Mouse (Mus musculus) forebrain, embryonic 11.5 days (tissue): ENCODE measurements at regions not wholly inside any gene's neighbourhood (a gene's known extent, or its start where the extent isn't known, plus 50 kb on each side); places are given as distances from the start of the nearest gene placed in this dataset.
A peak's percentile ranks its signal among the peaks of the same experiment; 100 is the strongest.

Experiments
- ATAC-seq: fragments of 200-750 bp; cut with Nextera tagmentation; replicated peaks from 2 replicates; pipeline ENCODE4 v1.8.0; 2017; ENCODE audit warnings: moderate TSS enrichment; ENCODE audit not compliant: low FRiP score
- DNase-seq: peaks from one replicate; pipeline ENCODE4 v3.0.0-alpha.2; 2017; ENCODE audit warnings: low spot score
- H3K27ac ChIP-seq: fragments of 300-500 bp; sonication (generic); 2 replicates; pipeline ENCODE4 v1.5.1; 2014; ENCODE audit warnings: low read depth, low read length
- H3K27me3 ChIP-seq: fragments of 300-500 bp; sonication (generic); 2 replicates; pipeline ENCODE4 v1.6.1; 2014; ENCODE audit warnings: mild to moderate bottlenecking, low read length, mixed read lengths; ENCODE audit not compliant: control insufficient read depth, insufficient read depth
- H3K36me3 ChIP-seq: fragments of 300-500 bp; sonication (generic); 2 replicates; pipeline ENCODE4 v1.6.1; 2014; ENCODE audit warnings: mild to moderate bottlenecking, low read length, moderate library complexity, mixed read lengths; ENCODE audit not compliant: control insufficient read depth, insufficient read depth
- H3K4me1 ChIP-seq: fragments of 300-500 bp; sonication (generic); replicated peaks from 2 replicates; pipeline ENCODE4 v1.6.1; 2014; ENCODE audit warnings: low read length, mixed read lengths; ENCODE audit not compliant: control insufficient read depth, insufficient read depth
- H3K4me2 ChIP-seq: fragments of 300-500 bp; sonication (generic); 2 replicates; pipeline ENCODE4 v1.6.1; 2014; ENCODE audit warnings: low read depth, mild to moderate bottlenecking, low read length, moderate library complexity, mixed read lengths; ENCODE audit not compliant: severe bottlenecking
- H3K4me3 ChIP-seq: fragments of 300-500 bp; sonication (generic); 2 replicates; pipeline ENCODE4 v1.5.1; 2014; ENCODE audit warnings: low read depth, low read length
- H3K9ac ChIP-seq: fragments of 300-500 bp; sonication (generic); 2 replicates; pipeline ENCODE4 v1.6.1; 2014; ENCODE audit warnings: low read length
- H3K9me3 ChIP-seq: fragments of 300-500 bp; sonication (generic); 2 replicates; pipeline ENCODE4 v1.6.1; 2016; ENCODE audit warnings: low read length, mixed read lengths; ENCODE audit not compliant: control insufficient read depth
- WGBS: fragments of 180-500 bp; shearing (Covaris S2); extraction: QIAGEN DNeasy Blood & Tissue Kit; methylation state at CpG from one replicate; pipeline ENCODE4 v1.1.7; 2014; 5-methylcytosine and 5-hydroxymethylcytosine counted together

- Histone ChIP-seq H3K27ac (no peak overlapping the region), H3K27me3 (no peaks in the 10 kb centered on the region), H3K4me2 (no peak overlapping the region), H3K4me3 (no peak overlapping the region), H3K9me3 (no peaks in the 10 kb centered on the region), H3K36me3 (no peaks in the 10 kb centered on the region), H3K9ac (no peak overlapping the region), H3K4me1 (no peaks in the 10 kb centered on the region)
- whole genome bisulfite sequencing: 81% methylated on average over 6 of the region's 6 CpGs
- no peak for ATAC-seq
- DNase-seq: no peak
Measured at GRCm38 (mm10) chr10:119146342-119146741, 93.5 kb downstream of the Cand1 start.

- no peaks in the 10 kb centered on the region for H3K9me3 ChIP-seq
- DNase-seq (no peak), ATAC-seq (no peak)
- no peaks in the 10 kb centered on the region for H3K4me1 ChIP-seq
- H3K36me3 ChIP-seq: no peaks in the 10 kb centered on the region
- no peak overlapping the region for H3K9ac ChIP-seq
- WGBS: 94% methylated on average over 6 of the region's 6 CpGs
- no peak overlapping the region for H3K4me3 ChIP-seq
- H3K4me2 ChIP-seq: no peak overlapping the region
- H3K27ac ChIP-seq: no peak overlapping the region
- no peaks in the 10 kb centered on the region for H3K27me3 ChIP-seq
Measured at GRCm38 (mm10) chr10:119142866-119143265, 97.0 kb downstream of the Cand1 start.

- 89% methylated on average over 5 of the region's 5 CpGs for WGBS
Measured at GRCm38 (mm10) chr10:119142307-119142706, 97.5 kb downstream of the Cand1 start.

GRCm38 (mm10) chr10:119138237-119138636, 101.6 kb downstream of the Cand1 start:
- H3K36me3 ChIP-seq: no peaks in the 10 kb centered on the region
- H3K4me2 ChIP-seq: no peak overlapping the region
- no peaks in the 10 kb centered on the region for H3K27me3 ChIP-seq
- H3K27ac ChIP-seq: no peak overlapping the region
- 79% methylated on average over 6 of the region's 6 CpGs for WGBS
- H3K4me3 ChIP-seq: no peak overlapping the region
- ATAC-seq (no peak), DNase-seq (no peak)
- H3K9me3 ChIP-seq: no peaks in the 10 kb centered on the region
- no peak overlapping the region for H3K9ac ChIP-seq
- H3K4me1 ChIP-seq: no peaks in the 10 kb centered on the region

More at GRCm38 (mm10) chr10:119142307-119142706, 97.5 kb downstream of the Cand1 start:
- DNase-seq: no peak
- H3K4me3 ChIP-seq: no peak overlapping the region
- no peaks in the 10 kb centered on the region for H3K4me1 ChIP-seq
- no peak for ATAC-seq
- H3K36me3 ChIP-seq: no peaks in the 10 kb centered on the region
- no peaks in the 10 kb centered on the region for H3K27me3 ChIP-seq
- no peaks in the 10 kb centered on the region for H3K9me3 ChIP-seq
- H3K9ac ChIP-seq: no peak overlapping the region
- no peak overlapping the region for H3K27ac ChIP-seq
- H3K4me2 ChIP-seq: no peak overlapping the region

- Histone ChIP-seq H3K4me2 (no peak overlapping the region), H3K4me3 (no peak overlapping the region), H3K4me1 (no peaks in the 10 kb centered on the region), H3K36me3 (no peaks in the 10 kb centered on the region), H3K9ac (no peak overlapping the region), H3K9me3 (no peaks in the 10 kb centered on the region), H3K27ac (no peak overlapping the region), H3K27me3 (no peaks in the 10 kb centered on the region)
- ATAC-seq: no peak
- 71% methylated on average over 11 of the region's 11 CpGs for WGBS
- DNase-seq: no peak
Measured at GRCm38 (mm10) chr10:119135489-119135924, 104.3 kb downstream of the Cand1 start.

GRCm38 (mm10) chr10:119134797-119135488, 104.9 kb downstream of the Cand1 start:
- 66% methylated on average over 10 of the region's 10 CpGs for WGBS
- DNase-seq (no peak), ATAC-seq (no peak)
- Histone ChIP-seq H3K4me1 (no peaks in the 10 kb centered on the region), H3K27ac (no peak overlapping the region), H3K27me3 (no peaks in the 10 kb centered on the region), H3K4me3 (no peak overlapping the region), H3K9me3 (no peaks in the 10 kb centered on the region), H3K36me3 (no peaks in the 10 kb centered on the region), H3K4me2 (no peak overlapping the region), H3K9ac (no peak overlapping the region)

- H3K9ac ChIP-seq: no peak overlapping the region
- H3K9me3 ChIP-seq: no peaks in the 10 kb centered on the region
- 0 out of 2 replicates have a peak overlapping the region, but pooled peaks have one; percentile 21 for H3K4me2 ChIP-seq
- H3K4me3 ChIP-seq: no peak overlapping the region
- no peaks in the 10 kb centered on the region for H3K27me3 ChIP-seq
- H3K4me1 ChIP-seq: no peaks in the 10 kb centered on the region
- DNase-seq: peak; percentile 54
- H3K36me3 ChIP-seq: no peaks in the 10 kb centered on the region
- no peak overlapping the region for H3K27ac ChIP-seq
- WGBS: 50% methylated on average over 16 of the region's 16 CpGs
- ATAC-seq: 0 out of 2 replicates have a peak, but pooled peaks have one; percentile 30
Measured at GRCm38 (mm10) chr10:119131977-119132376, 107.9 kb downstream of the Cand1 start.

- H3K27ac ChIP-seq: no peak overlapping the region
- H3K36me3 ChIP-seq: no peaks in the 10 kb centered on the region
- H3K4me1 ChIP-seq: no peaks in the 10 kb centered on the region
- no peak overlapping the region for H3K9ac ChIP-seq
- no peak overlapping the region for H3K4me3 ChIP-seq
- no peak for ATAC-seq
- H3K27me3 ChIP-seq: no peaks in the 10 kb centered on the region
- no peak for DNase-seq
- no peaks in the 10 kb centered on the region for H3K9me3 ChIP-seq
- 85% methylated on average over 6 of the region's 6 CpGs for WGBS
- no peak overlapping the region for H3K4me2 ChIP-seq
Measured at GRCm38 (mm10) chr10:119130676-119131075, 109.2 kb downstream of the Cand1 start.

- 89% methylated on average over 3 of the region's 3 CpGs for WGBS
Measured at GRCm38 (mm10) chr10:119128035-119128434, 111.8 kb downstream of the Cand1 start.

More at GRCm38 (mm10) chr10:119128035-119128434, 111.8 kb downstream of the Cand1 start:
- DNase-seq: no peak
- no peak overlapping the region for H3K4me2 ChIP-seq
- H3K9ac ChIP-seq: no peak overlapping the region
- no peak overlapping the region for H3K27ac ChIP-seq
- no peak overlapping the region for H3K4me3 ChIP-seq
- H3K27me3 ChIP-seq: no peaks in the 10 kb centered on the region
- H3K36me3 ChIP-seq: no peaks in the 10 kb centered on the region
- no peaks in the 10 kb centered on the region for H3K4me1 ChIP-seq
- no peak for ATAC-seq
- H3K9me3 ChIP-seq: no peaks in the 10 kb centered on the region
